ENCODE assay signal across 16 mouse cellular contexts in genomic region chr14:27420816-27421215, GRCm38 (mm10).
"Had no signal": no experiment of that assay in that cellular context is flagged by ENCODE, and none has a peak within 500 bp of the region (broad histone marks: within the 10 kb centered on the region; RNA-seq: fewer than 3 reads in every experiment).

No protein-coding gene starts in this region.

- H3K4me1 ChIP-seq: neural tube, embryonic 13.5 days; neural tube, embryonic 15.5 days; stomach, embryonic 15.5 days had no signal

- H3K36me3 ChIP-seq: neural tube, embryonic 13.5 days; neural tube, embryonic 15.5 days; stomach, embryonic 15.5 days had no signal

- H3K27me3 ChIP-seq: neural tube, embryonic 13.5 days; neural tube, embryonic 15.5 days; stomach, embryonic 15.5 days had no signal

- DNase-seq: retina, postnatal 1 day; right cerebral cortex, adult 18-20 months; right cerebral cortex, postnatal 14 days; right cerebral cortex, postnatal 25 days; right cerebral cortex, postnatal 4 days; spleen, adult 18-20 months; thymus, adult 18-20 months; thymus, adult 2 months; thymus, postnatal 14 days; thymus, postnatal 25 days; thymus, postnatal 36 days; thymus, postnatal 4 days had no signal

- H3K27ac ChIP-seq: neural tube, embryonic 13.5 days; neural tube, embryonic 15.5 days; stomach, embryonic 15.5 days; stomach, postnatal 0 days had no signal

- H3K4me3 ChIP-seq: neural tube, embryonic 13.5 days; neural tube, embryonic 15.5 days; stomach, embryonic 15.5 days had no signal
